Mouse (Mus musculus) megakaryocyte, adult 5-6 weeks (primary cell): ENCODE measurements around the gene Snx9. TPM values are rescaled to one million over a fixed set of nuclear protein-coding genes. Genes with fewer than 3 reads are reported as not detected.
A peak's percentile ranks its signal among the peaks of the same experiment; 100 is the strongest.

ENCODE experiments used
- ATAC-seq: 2 replicates; pipeline ENCODE4 v1.8.0; 2016; ENCODE audit warnings: mild to moderate bottlenecking, inconsistent platforms; ENCODE audit not compliant: poor library complexity, severe bottlenecking
- total RNA-seq, 2 experiments: library from RNA; stranded (forward) in 1 of 2; stranded (reverse) in 1 of 2; fragments of 153-499, 151-499 nt in 1 of 2; fragments of 221-1000, 200-1000 nt in 1 of 2; gene quantifications; 2 replicates each; pipeline versions ENCODE4 v1.2.3 to v1.2.4; 2015 to 2017

Snx9 gene
- total RNA-seq, 2 experiments from 2014 or later: 36.6 to 51.4 TPM

- no peak for ATAC-seq
These were observed 118.0 kb downstream of the Snx9 start for GRCm38 (mm10) chr17:5959096-5959495.

- no peak for ATAC-seq
These were observed 118.7 kb downstream of the Snx9 start for GRCm38 (mm10) chr17:5959802-5960201.

GRCm38 (mm10) chr17:5963766-5964165 is 122.6 kb downstream of the Snx9 start:
- ATAC-seq: no peak

- ATAC-seq: no peak
These were observed 124.1 kb downstream of the Snx9 start for GRCm38 (mm10) chr17:5965084-5965781.

GRCm38 (mm10) chr17:5966706-5967105 is 125.6 kb downstream of the Snx9 start:
- ATAC-seq: no peak

- no peak for ATAC-seq
These were observed 127.4 kb downstream of the Snx9 start for GRCm38 (mm10) chr17:5968562-5968961.

- no peak for ATAC-seq
These were observed 128.1 kb downstream of the Snx9 start for GRCm38 (mm10) chr17:5969246-5969645.

- ATAC-seq: no peak
These were observed 129.2 kb downstream of the Snx9 start for GRCm38 (mm10) chr17:5970298-5970821.

GRCm38 (mm10) chr17:5973536-5973935 is 132.4 kb downstream of the Snx9 start:
- ATAC-seq: no peak

GRCm38 (mm10) chr17:5975099-5975977 is 134.2 kb downstream of the Snx9 start:
- ATAC-seq: peak; percentile 58

- peak; percentile 60 for ATAC-seq
These were observed 135.3 kb downstream of the Snx9 start for GRCm38 (mm10) chr17:5976221-5977055.

GRCm38 (mm10) chr17:5977056-5977920 is 136.2 kb downstream of the Snx9 start:
- ATAC-seq: no peak

GRCm38 (mm10) chr17:5977921-5978504 is 136.9 kb downstream of the Snx9 start:
- peak; percentile 34 for ATAC-seq

GRCm38 (mm10) chr17:5978505-5979077 is 137.5 kb downstream of the Snx9 start:
- ATAC-seq: peak; percentile 33

- ATAC-seq: no peak
These were observed 139.7 kb downstream of the Snx9 start for GRCm38 (mm10) chr17:5980860-5981259.
